Mouse (Mus musculus) kidney, embryonic 14.5 days (tissue): ENCODE results near the gene Syt2. TPM values are rescaled to one million over a fixed set of nuclear protein-coding genes. Genes with fewer than 3 reads are reported as not detected.

Experiments used
- ATAC-seq: fragments of 200-750 bp; cut with Nextera tagmentation; 2 replicates; pipeline ENCODE4 v1.8.0; 2017; ENCODE audit warnings: moderate number of reproducible peaks, mild to moderate bottlenecking, moderate TSS enrichment, moderate library complexity; ENCODE audit not compliant: low FRiP score, low TSS enrichment
- H3K27ac ChIP-seq: fragments of 300-500 bp; sonication (generic); 2 replicates; pipeline ENCODE4 v1.5.1; 2014; ENCODE audit warnings: low read depth, mild to moderate bottlenecking, low read length, moderate library complexity, mixed read lengths
- H3K27me3 ChIP-seq: fragments of 300-500 bp; sonication (generic); 2 replicates; pipeline ENCODE4 v1.6.1; 2014; ENCODE audit warnings: mild to moderate bottlenecking, low read length; ENCODE audit not compliant: control insufficient read depth, insufficient read depth
- H3K36me3 ChIP-seq: fragments of 300-500 bp; sonication (generic); 2 replicates; pipeline ENCODE4 v1.6.1; 2014; ENCODE audit warnings: low read length, mixed read lengths; ENCODE audit not compliant: control insufficient read depth, insufficient read depth
- H3K4me1 ChIP-seq: fragments of 300-500 bp; sonication (generic); 2 replicates; pipeline ENCODE4 v1.6.1; 2014; ENCODE audit warnings: low read length, mixed read lengths; ENCODE audit not compliant: control insufficient read depth, insufficient read depth
- H3K4me2 ChIP-seq: fragments of 300-500 bp; sonication (generic); replicated peaks from 2 replicates; pipeline ENCODE4 v1.6.1; 2014; ENCODE audit warnings: low read depth, mild to moderate bottlenecking, low read length
- H3K4me3 ChIP-seq: fragments of 300-500 bp; sonication (generic); 2 replicates; pipeline ENCODE4 v1.5.1; 2014; ENCODE audit warnings: mild to moderate bottlenecking, low read length
- H3K9ac ChIP-seq: fragments of 300-500 bp; sonication (generic); 2 replicates; pipeline ENCODE4 v1.6.1; 2014; ENCODE audit warnings: low read depth, mild to moderate bottlenecking, low read length, moderate library complexity
- H3K9me3 ChIP-seq: fragments of 300-500 bp; sonication (generic); 2 replicates; pipeline ENCODE4 v1.6.1; 2016; ENCODE audit warnings: low read length; ENCODE audit not compliant: control insufficient read depth
- WGBS: fragments of 180-500 bp; shearing (Covaris S2); extraction: QIAGEN DNeasy Blood & Tissue Kit; methylation state at CpG from one replicate; pipeline ENCODE4 v1.1.7; 2014; 5-methylcytosine and 5-hydroxymethylcytosine counted together
- polyA plus RNA-seq: library from polyadenylated mRNA; unstranded; fragments of >200 nt; fragmentation: Nextera tagmentation; extraction: Ambion mirVana; gene quantifications from 2 replicates; pipeline ENCODE4 v1.2.1, GENCODE M21; 2014

Syt2 gene
- polyA plus RNA-seq, 1 experiment from 2014 or later: 1.2 TPM

DNA sequence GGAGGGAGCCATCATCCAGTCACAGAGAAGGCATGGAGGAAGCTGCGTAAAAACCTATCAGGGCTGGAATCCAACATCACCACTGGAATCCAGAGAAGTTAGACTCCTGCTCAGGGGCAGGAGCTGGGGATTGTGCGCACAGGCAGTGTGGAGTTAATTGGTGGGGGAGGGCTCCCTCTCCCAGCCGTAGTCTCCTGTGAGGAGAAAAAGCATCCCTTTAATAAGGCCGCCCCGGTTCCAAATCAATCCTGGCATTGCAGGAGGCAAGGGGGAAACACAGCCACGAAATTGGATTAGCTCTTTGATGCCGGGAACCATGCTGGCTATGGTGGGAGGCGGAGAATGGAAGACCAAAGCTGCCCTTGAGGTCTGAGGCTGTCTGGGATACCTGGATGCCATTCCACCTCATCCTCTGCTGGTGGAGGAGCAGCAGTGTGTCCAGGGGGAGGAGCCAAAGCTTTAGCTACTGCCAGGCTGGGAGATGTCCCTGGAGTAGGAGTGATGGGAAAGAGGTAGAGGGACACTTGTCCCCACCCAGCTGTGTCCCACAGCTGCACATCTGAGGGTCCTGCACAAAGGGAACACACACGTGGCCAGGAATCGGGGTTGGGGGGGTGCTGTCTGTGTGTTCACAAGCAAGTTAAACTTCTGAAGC, 7.3 kb downstream of the Syt2 start:
- 40% methylated on average over 10 of the region's 10 CpGs for WGBS

GRCm38 (mm10) chr1:134658841-134659240, 12.4 kb downstream of the Syt2 start:
- Histone ChIP-seq H3K4me3 (no peak overlapping the region), H3K9ac (no peak overlapping the region), H3K27ac (no peak overlapping the region), H3K36me3 (no peaks in the 10 kb centered on the region), H3K4me2 (no peak overlapping the region), H3K27me3 (no peaks in the 10 kb centered on the region), H3K4me1 (peaks cover 3% of the 10 kb centered on the region; the same call in 1 of the 2 replicates), H3K9me3 (no peaks in the 10 kb centered on the region)
- WGBS: 42% methylated on average over 7 of the region's 7 CpGs
- no peak for ATAC-seq

More for the DNA sequence above, 7.3 kb downstream of the Syt2 start:
- H3K9me3 ChIP-seq: no peaks in the 10 kb centered on the region
- no peaks in the 10 kb centered on the region for H3K36me3 ChIP-seq
- no peak overlapping the region for H3K4me2 ChIP-seq
- peaks cover 8% of the 10 kb centered on the region for H3K4me1 ChIP-seq
- H3K27ac ChIP-seq: no peak overlapping the region
- H3K9ac ChIP-seq: no peak overlapping the region
- H3K4me3 ChIP-seq: no peak overlapping the region
- no peaks in the 10 kb centered on the region; the same call in 1 of the 2 replicates for H3K27me3 ChIP-seq
- ATAC-seq: no peak

DNA sequence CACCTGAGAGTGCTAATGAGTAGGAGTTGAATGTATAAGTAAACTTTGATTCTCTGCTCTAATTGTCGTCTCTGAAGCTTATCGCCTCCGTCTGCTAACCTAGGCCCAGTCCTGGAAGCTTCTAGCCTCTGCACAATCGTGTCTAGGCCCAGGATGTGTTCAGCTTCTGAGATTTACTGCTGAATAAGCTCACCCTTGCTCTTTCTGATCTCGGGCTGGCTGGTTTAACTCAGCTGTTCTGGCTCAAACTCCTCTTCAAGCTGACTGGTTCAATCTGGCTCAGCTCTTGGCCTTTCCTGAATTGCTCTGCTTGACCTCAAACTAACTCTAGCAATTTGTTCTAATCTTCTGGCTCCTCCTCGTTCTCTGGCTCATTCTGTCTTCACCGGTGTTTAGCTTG, 13.7 kb downstream of the Syt2 start:
- H3K27ac ChIP-seq: no peak overlapping the region; the same call in 1 of the 2 replicates
- ATAC-seq: peak; percentile 72
- WGBS: 22% methylated on average over 7 of the region's 7 CpGs

GRCm38 (mm10) chr1:134671234-134672070, 25.0 kb downstream of the Syt2 start:
- Histone ChIP-seq H3K9ac (no peak overlapping the region), H3K9me3 (no peaks in the 10 kb centered on the region), H3K4me1 (peaks cover 21% of the 10 kb centered on the region), H3K4me2 (no peak overlapping the region), H3K27me3 (no peaks in the 10 kb centered on the region), H3K4me3 (no peak overlapping the region), H3K36me3 (no peaks in the 10 kb centered on the region), H3K27ac (no peak overlapping the region)
- no peak for ATAC-seq
- WGBS: 76% methylated on average over 10 of the region's 10 CpGs

More for the DNA sequence above, 13.7 kb downstream of the Syt2 start:
- Histone ChIP-seq H3K4me3 (no peak overlapping the region), H3K9me3 (no peaks in the 10 kb centered on the region), H3K4me1 (peaks cover 3% of the 10 kb centered on the region; the same call in 1 of the 2 replicates), H3K27me3 (no peaks in the 10 kb centered on the region), H3K4me2 (no peak overlapping the region), H3K9ac (no peak overlapping the region), H3K36me3 (no peaks in the 10 kb centered on the region)

DNA sequence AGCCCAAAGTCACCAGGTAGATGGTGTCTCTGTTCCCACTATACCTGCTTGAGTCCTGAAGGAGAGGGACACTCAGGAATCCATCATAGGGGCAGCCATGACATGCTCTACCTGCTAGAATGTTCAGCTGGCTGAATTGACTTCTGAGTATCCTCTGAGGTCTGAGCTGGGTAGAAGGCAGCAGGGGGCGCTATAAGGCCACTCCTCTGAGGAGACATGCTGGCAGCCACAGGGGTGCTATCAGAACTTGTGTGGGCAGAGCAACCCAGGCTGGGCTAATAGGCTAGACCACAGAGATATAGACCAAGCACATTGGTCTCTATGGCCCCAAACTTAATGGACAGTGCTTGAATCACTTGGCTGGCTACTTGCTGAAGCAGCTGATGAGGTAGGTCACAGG, 27.8 kb downstream of the Syt2 start:
- H3K4me1 ChIP-seq: peaks cover 8% of the 10 kb centered on the region; the same call in 1 of the 2 replicates
- no peak for ATAC-seq
- H3K9ac ChIP-seq: no peak overlapping the region
- WGBS: 7% methylated on average over 1 of the region's 1 CpGs
- no peak overlapping the region for H3K27ac ChIP-seq
- H3K36me3 ChIP-seq: no peaks in the 10 kb centered on the region
- H3K9me3 ChIP-seq: no peaks in the 10 kb centered on the region
- no peak overlapping the region for H3K4me3 ChIP-seq
- H3K4me2 ChIP-seq: no peak overlapping the region
- no peaks in the 10 kb centered on the region for H3K27me3 ChIP-seq

DNA sequence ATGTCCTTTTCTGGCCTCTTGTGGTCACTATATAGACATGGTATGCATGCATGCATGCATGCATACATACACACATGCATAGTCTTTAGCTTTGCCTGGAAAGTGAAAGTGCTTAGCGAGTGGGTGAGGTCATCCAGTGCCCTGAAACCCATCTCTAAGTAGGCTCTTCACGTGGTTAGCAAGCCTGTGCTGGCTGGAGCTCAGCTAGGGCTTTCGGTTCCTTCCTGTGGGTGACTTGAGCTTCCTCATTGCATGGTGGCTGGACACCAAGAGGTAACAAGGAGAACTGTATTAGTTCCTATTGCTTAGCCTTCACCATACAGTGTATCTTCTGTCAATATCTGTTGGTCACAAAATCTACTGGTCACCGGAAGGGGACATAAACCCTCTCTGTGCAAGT, 33.0 kb downstream of the Syt2 start:
- Histone ChIP-seq H3K27ac (no peak overlapping the region), H3K9ac (no peak overlapping the region), H3K36me3 (no peaks in the 10 kb centered on the region), H3K27me3 (no peaks in the 10 kb centered on the region), H3K4me1 (0 out of 2 replicates have a peak, but pooled peaks cover 5% of the 10 kb centered on the region), H3K9me3 (no peaks in the 10 kb centered on the region), H3K4me3 (no peak overlapping the region), H3K4me2 (no peak overlapping the region)
- no peak for ATAC-seq
- WGBS: 83% methylated on average over 4 of the region's 4 CpGs

DNA sequence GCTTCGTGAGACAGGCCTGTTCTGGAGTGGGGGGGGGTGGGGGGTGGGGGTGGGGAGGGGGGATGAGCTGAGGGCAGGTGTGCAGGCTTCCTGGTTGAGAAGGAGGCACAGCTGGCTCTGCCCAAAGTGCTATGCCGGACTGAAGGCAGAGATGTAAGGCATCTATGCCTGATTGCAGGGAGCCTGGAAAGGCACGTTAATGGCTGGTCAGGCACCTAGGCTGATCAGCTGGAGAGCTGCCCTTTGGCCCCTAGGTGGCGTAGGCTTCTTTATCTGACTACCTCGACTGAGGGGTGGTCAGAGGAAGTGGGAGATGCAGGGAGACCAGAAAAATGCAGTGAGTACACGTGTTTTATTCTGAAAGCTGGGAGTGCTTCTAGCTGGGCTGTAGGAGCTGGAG, 34.1 kb downstream of the Syt2 start:
- Histone ChIP-seq H3K36me3 (no peaks in the 10 kb centered on the region), H3K27me3 (no peaks in the 10 kb centered on the region), H3K9me3 (no peaks in the 10 kb centered on the region), H3K4me1 (0 out of 2 replicates have a peak, but pooled peaks cover 5% of the 10 kb centered on the region), H3K4me2 (no peak overlapping the region), H3K27ac (no peak overlapping the region), H3K4me3 (no peak overlapping the region), H3K9ac (no peak overlapping the region)
- WGBS: 21% methylated on average over 6 of the region's 6 CpGs
- ATAC-seq: peak; percentile 34; the same call in 1 of the 2 replicates

GRCm38 (mm10) chr1:134682460-134682859, 36.0 kb downstream of the Syt2 start:
- no peaks in the 10 kb centered on the region for H3K27me3 ChIP-seq
- H3K4me2 ChIP-seq: no peak overlapping the region
- H3K27ac ChIP-seq: no peak overlapping the region; the same call in 1 of the 2 replicates
- H3K4me3 ChIP-seq: no peak overlapping the region
- ATAC-seq: no peak; the same call in 1 of the 2 replicates
- H3K9me3 ChIP-seq: no peaks in the 10 kb centered on the region
- H3K4me1 ChIP-seq: 0 out of 2 replicates have a peak, but pooled peaks cover 5% of the 10 kb centered on the region
- no peak overlapping the region for H3K9ac ChIP-seq
- 39% methylated on average over 9 of the region's 9 CpGs for WGBS
- H3K36me3 ChIP-seq: no peaks in the 10 kb centered on the region
